Mouse (Mus musculus) thymus, adult 2 months (tissue): ENCODE results near the gene Mmp14.

Experiments used
- CTCF ChIP-seq: fragments of 200-500 bp; IDR thresholded peaks from 2 replicates; pipeline ENCODE4 v1.5.1; 2012; ENCODE audit warnings: mild to moderate bottlenecking, control low read depth, low read length, moderate library complexity, borderline replicate concordance; ENCODE audit not compliant: control insufficient read depth, poor library complexity, insufficient read depth; ENCODE audit errors: extremely low read depth
- POLR2A ChIP-seq: fragments of 200-500 bp; IDR thresholded peaks from 2 replicates; pipeline ENCODE4 v1.6.1; 2012; ENCODE audit warnings: mild to moderate bottlenecking, low read length, control low read depth, moderate library complexity; ENCODE audit not compliant: control insufficient read depth, poor library complexity, insufficient read depth; ENCODE audit errors: extremely low read depth

DNA sequence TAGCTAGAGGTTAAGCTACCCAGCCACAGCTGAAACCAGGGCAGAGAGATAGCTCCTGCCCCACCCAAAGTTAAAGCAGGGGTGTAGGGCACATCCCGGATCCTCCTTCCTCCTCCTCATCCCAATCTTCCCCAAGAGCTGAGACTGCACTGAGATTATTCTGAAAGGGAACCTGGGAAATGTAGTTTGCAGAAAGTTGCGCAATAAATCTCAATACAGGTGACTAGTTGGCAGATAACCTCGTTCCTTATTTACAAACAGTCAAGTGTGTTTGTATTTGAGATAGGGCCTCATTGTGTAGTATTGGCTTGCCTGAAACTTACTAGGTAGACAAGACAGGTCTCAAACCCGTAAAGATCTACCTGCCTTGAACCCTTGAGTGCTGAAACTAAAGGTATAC is 30.7 kb downstream of the Mmp14 start:
- TF ChIP-seq POLR2A (no peak), CTCF (no peak)
